Mouse (Mus musculus) forebrain, embryonic 15.5 days (tissue): ENCODE data around the gene Tinagl1. TPM values are rescaled to one million over a fixed set of nuclear protein-coding genes. Genes with fewer than 3 reads are reported as not detected.

Source experiments
- ATAC-seq: fragments of 200-750 bp; cut with Nextera tagmentation; replicated peaks from 2 replicates; pipeline ENCODE4 v1.8.0; 2017; ENCODE audit warnings: mild to moderate bottlenecking, moderate TSS enrichment, moderate library complexity
- H3K27ac ChIP-seq: fragments of 300-500 bp; sonication (generic); replicated peaks from 2 replicates; pipeline ENCODE4 v1.5.1; 2015; ENCODE audit warnings: mild to moderate bottlenecking, inconsistent platforms
- H3K27me3 ChIP-seq: fragments of 300-500 bp; sonication (generic); 2 replicates; pipeline ENCODE4 v1.6.1; 2015; ENCODE audit warnings: inconsistent platforms
- H3K36me3 ChIP-seq: fragments of 300-500 bp; sonication (generic); 2 replicates; pipeline ENCODE4 v1.6.1; 2015; ENCODE audit warnings: mild to moderate bottlenecking, inconsistent platforms
- H3K4me1 ChIP-seq: fragments of 300-500 bp; sonication (generic); 2 replicates; pipeline ENCODE4 v1.6.1; 2015; ENCODE audit warnings: inconsistent platforms
- H3K4me2 ChIP-seq: fragments of 300-500 bp; sonication (generic); replicated peaks from 2 replicates; pipeline ENCODE4 v1.6.1; 2015; ENCODE audit warnings: mild to moderate bottlenecking, inconsistent platforms
- H3K4me3 ChIP-seq: fragments of 300-500 bp; sonication (generic); 2 replicates; pipeline ENCODE4 v1.5.1; 2015; ENCODE audit warnings: mild to moderate bottlenecking, inconsistent platforms
- H3K9ac ChIP-seq: fragments of 300-500 bp; sonication (generic); replicated peaks from 2 replicates; pipeline ENCODE4 v1.6.1; 2015; ENCODE audit warnings: mild to moderate bottlenecking, inconsistent platforms
- H3K9me3 ChIP-seq: fragments of 300-500 bp; sonication (generic); 2 replicates; pipeline ENCODE4 v1.6.1; 2016; ENCODE audit warnings: inconsistent platforms
- WGBS: fragments of 180-500 bp; shearing (Covaris S2); methylation state at CpG from one replicate; pipeline ENCODE4 v1.1.7; 2015; ENCODE audit warnings: mixed read lengths; 5-methylcytosine and 5-hydroxymethylcytosine counted together
- polyA plus RNA-seq: library from polyadenylated mRNA; unstranded; fragments of >200 nt; fragmentation: Nextera tagmentation; extraction: Ambion mirVana; gene quantifications from 2 replicates; pipeline ENCODE4 v1.2.1, GENCODE M21; 2015

Gene Tinagl1
- polyA plus RNA-seq, 1 experiment from 2014 or later, result 5.6 TPM

GRCm38 (mm10) chr4:130176156-130176720 lies 1.3 kb upstream of the Tinagl1 start:
- Histone ChIP-seq H3K27me3 (peaks cover 15% of the 10 kb centered on the region), H3K36me3 (no peaks in the 10 kb centered on the region), H3K4me2 (no peak overlapping the region), H3K4me1 (peaks cover 13% of the 10 kb centered on the region), H3K4me3 (no peak overlapping the region), H3K9me3 (no peaks in the 10 kb centered on the region), H3K9ac (no peak overlapping the region), H3K27ac (no peak overlapping the region)
- WGBS, result 84% methylated on average over 5 of the region's 5 CpGs
- ATAC-seq, result no peak

GRCm38 (mm10) chr4:130174335-130175031 lies 439 bp downstream of the Tinagl1 start:
- Histone ChIP-seq H3K27ac (no peak overlapping the region), H3K36me3 (no peaks in the 10 kb centered on the region), H3K4me2 (0 out of 2 replicates have a peak overlapping the region, but pooled peaks have one; percentile 13), H3K4me1 (peaks cover 13% of the 10 kb centered on the region), H3K9me3 (no peaks in the 10 kb centered on the region), H3K4me3 (no peak overlapping the region), H3K27me3 (peaks cover 15% of the 10 kb centered on the region), H3K9ac (no peak overlapping the region)
- ATAC-seq, result no peak
- WGBS, result 4% methylated on average over 25 of the region's 25 CpGs

- Histone ChIP-seq H3K4me3 (no peak overlapping the region), H3K27me3 (peaks cover 15% of the 10 kb centered on the region), H3K9ac (no peak overlapping the region), H3K4me2 (no peak overlapping the region), H3K36me3 (no peaks in the 10 kb centered on the region), H3K27ac (no peak overlapping the region), H3K4me1 (peaks cover 13% of the 10 kb centered on the region), H3K9me3 (no peaks in the 10 kb centered on the region)
- 44% methylated on average over 19 of the region's 19 CpGs for WGBS
- no peak for ATAC-seq
These were observed 1.0 kb downstream of the Tinagl1 start for GRCm38 (mm10) chr4:130173911-130174311.

GRCm38 (mm10) chr4:130173060-130173822 lies 1.7 kb downstream of the Tinagl1 start:
- no peaks in the 10 kb centered on the region for H3K9me3 ChIP-seq
- peaks cover 15% of the 10 kb centered on the region for H3K27me3 ChIP-seq
- no peak overlapping the region for H3K27ac ChIP-seq
- H3K4me3 ChIP-seq, result no peak overlapping the region
- H3K36me3 ChIP-seq, result no peaks in the 10 kb centered on the region
- H3K9ac ChIP-seq, result no peak overlapping the region
- no peak for ATAC-seq
- H3K4me2 ChIP-seq, result no peak overlapping the region
- H3K4me1 ChIP-seq, result peaks cover 18% of the 10 kb centered on the region
- WGBS, result 71% methylated on average over 11 of the region's 11 CpGs

GRCm38 (mm10) chr4:130171951-130172765 lies 2.8 kb downstream of the Tinagl1 start:
- WGBS, result 72% methylated on average over 11 of the region's 11 CpGs
- no peak overlapping the region for H3K4me2 ChIP-seq
- H3K4me1 ChIP-seq, result peaks cover 24% of the 10 kb centered on the region
- H3K36me3 ChIP-seq, result no peaks in the 10 kb centered on the region
- H3K9ac ChIP-seq, result no peak overlapping the region
- no peak for ATAC-seq
- no peak overlapping the region for H3K27ac ChIP-seq
- no peaks in the 10 kb centered on the region for H3K9me3 ChIP-seq
- H3K4me3 ChIP-seq, result no peak overlapping the region
- peaks cover 15% of the 10 kb centered on the region for H3K27me3 ChIP-seq

GRCm38 (mm10) chr4:130170362-130170761 lies 4.6 kb downstream of the Tinagl1 start:
- Histone ChIP-seq H3K4me3 (no peak overlapping the region), H3K9me3 (no peaks in the 10 kb centered on the region), H3K27ac (no peak overlapping the region), H3K36me3 (no peaks in the 10 kb centered on the region), H3K4me1 (peaks cover 21% of the 10 kb centered on the region), H3K9ac (no peak overlapping the region), H3K27me3 (peaks cover 15% of the 10 kb centered on the region), H3K4me2 (no peak overlapping the region)
- no peak for ATAC-seq
- 84% methylated on average over 4 of the region's 4 CpGs for WGBS

- no peaks in the 10 kb centered on the region for H3K9me3 ChIP-seq
- no peaks in the 10 kb centered on the region for H3K36me3 ChIP-seq
- H3K27ac ChIP-seq, result no peak overlapping the region
- H3K4me1 ChIP-seq, result peaks cover 13% of the 10 kb centered on the region
- H3K27me3 ChIP-seq, result peaks cover 11% of the 10 kb centered on the region
- H3K4me3 ChIP-seq, result no peak overlapping the region
- no peak for ATAC-seq
- no peak overlapping the region for H3K4me2 ChIP-seq
- H3K9ac ChIP-seq, result no peak overlapping the region
- WGBS, result 91% methylated on average over 16 of the region's 16 CpGs
These were observed 5.4 kb downstream of the Tinagl1 start for GRCm38 (mm10) chr4:130169411-130169971.

- Histone ChIP-seq H3K4me1 (peaks cover 12% of the 10 kb centered on the region), H3K27ac (no peak overlapping the region), H3K36me3 (no peaks in the 10 kb centered on the region), H3K9me3 (no peaks in the 10 kb centered on the region), H3K9ac (no peak overlapping the region), H3K27me3 (peaks cover 10% of the 10 kb centered on the region; the same call in 1 of the 2 replicates), H3K4me2 (0 out of 2 replicates have a peak overlapping the region, but pooled peaks have one; percentile 9), H3K4me3 (no peak overlapping the region)
- 39% methylated on average over 16 of the region's 16 CpGs for WGBS
- no peak for ATAC-seq
These were observed 6.4 kb downstream of the Tinagl1 start for GRCm38 (mm10) chr4:130168280-130169183.

- no peaks in the 10 kb centered on the region for H3K9me3 ChIP-seq
- H3K36me3 ChIP-seq, result no peaks in the 10 kb centered on the region
- H3K9ac ChIP-seq, result no peak overlapping the region
- H3K4me3 ChIP-seq, result no peak overlapping the region
- no peak for ATAC-seq
- H3K27me3 ChIP-seq, result peaks cover 16% of the 10 kb centered on the region; the same call in 1 of the 2 replicates
- no peak overlapping the region for H3K27ac ChIP-seq
- peak overlapping the region; percentile 20 for H3K4me2 ChIP-seq
- 50% methylated on average over 9 of the region's 9 CpGs for WGBS
- H3K4me1 ChIP-seq, result peaks cover 16% of the 10 kb centered on the region
These were observed 7.1 kb downstream of the Tinagl1 start for GRCm38 (mm10) chr4:130167814-130168213.

- H3K9ac ChIP-seq, result no peak overlapping the region
- H3K27me3 ChIP-seq, result peaks cover 20% of the 10 kb centered on the region
- H3K4me3 ChIP-seq, result 0 out of 2 replicates have a peak overlapping the region, but pooled peaks have one; percentile 15
- H3K27ac ChIP-seq, result no peak overlapping the region
- ATAC-seq, result no peak
- H3K9me3 ChIP-seq, result no peaks in the 10 kb centered on the region
- 61% methylated on average over 22 of the region's 22 CpGs for WGBS
- H3K4me2 ChIP-seq, result peak overlapping the region; percentile 20
- H3K36me3 ChIP-seq, result no peaks in the 10 kb centered on the region
- H3K4me1 ChIP-seq, result peaks cover 16% of the 10 kb centered on the region
These were observed 7.6 kb downstream of the Tinagl1 start for GRCm38 (mm10) chr4:130167321-130167720.

- H3K4me3 ChIP-seq, result no peak overlapping the region
- no peaks in the 10 kb centered on the region for H3K36me3 ChIP-seq
- no peak overlapping the region for H3K27ac ChIP-seq
- H3K4me1 ChIP-seq, result peaks cover 16% of the 10 kb centered on the region
- no peak overlapping the region for H3K4me2 ChIP-seq
- peaks cover 23% of the 10 kb centered on the region for H3K27me3 ChIP-seq
- ATAC-seq, result no peak
- WGBS, result 77% methylated on average over 8 of the region's 8 CpGs
- H3K9me3 ChIP-seq, result no peaks in the 10 kb centered on the region
- H3K9ac ChIP-seq, result no peak overlapping the region
These were observed 8.3 kb downstream of the Tinagl1 start for GRCm38 (mm10) chr4:130166592-130166991.
